Mouse (Mus musculus) megakaryocyte-erythroid progenitor cell, adult 5-6 weeks (primary cell): ENCODE data around the gene Hexim2. TPM values are rescaled to one million over a fixed set of nuclear protein-coding genes. Genes with fewer than 3 reads are reported as not detected.

Source experiments
- ATAC-seq: replicated peaks from 2 replicates; pipeline ENCODE4 v1.8.0; 2016; ENCODE audit warnings: mild to moderate bottlenecking, inconsistent platforms; ENCODE audit not compliant: severe bottlenecking, poor library complexity, low FRiP score, low TSS enrichment
- total RNA-seq, 2 experiments: library from RNA; stranded (forward) in 1 of 2; stranded (reverse) in 1 of 2; fragments of 200-1000, 215-1000 nt in 1 of 2; fragments of >200 nt in 1 of 2; fragmentation: Nextera tagmentation in 1 of 2; gene quantifications; 2 replicates each; pipeline ENCODE4 v1.2.3; 2014 to 2017

Gene Hexim2
- total RNA-seq, 2 experiments from 2014 or later = 4.1 to 7.8 TPM

GRCm38 (mm10) chr11:103136039-103136577, 3.9 kb downstream of the Hexim2 start:
- peak; percentile 26; the same call in 1 of the 2 replicates for ATAC-seq

DNA sequence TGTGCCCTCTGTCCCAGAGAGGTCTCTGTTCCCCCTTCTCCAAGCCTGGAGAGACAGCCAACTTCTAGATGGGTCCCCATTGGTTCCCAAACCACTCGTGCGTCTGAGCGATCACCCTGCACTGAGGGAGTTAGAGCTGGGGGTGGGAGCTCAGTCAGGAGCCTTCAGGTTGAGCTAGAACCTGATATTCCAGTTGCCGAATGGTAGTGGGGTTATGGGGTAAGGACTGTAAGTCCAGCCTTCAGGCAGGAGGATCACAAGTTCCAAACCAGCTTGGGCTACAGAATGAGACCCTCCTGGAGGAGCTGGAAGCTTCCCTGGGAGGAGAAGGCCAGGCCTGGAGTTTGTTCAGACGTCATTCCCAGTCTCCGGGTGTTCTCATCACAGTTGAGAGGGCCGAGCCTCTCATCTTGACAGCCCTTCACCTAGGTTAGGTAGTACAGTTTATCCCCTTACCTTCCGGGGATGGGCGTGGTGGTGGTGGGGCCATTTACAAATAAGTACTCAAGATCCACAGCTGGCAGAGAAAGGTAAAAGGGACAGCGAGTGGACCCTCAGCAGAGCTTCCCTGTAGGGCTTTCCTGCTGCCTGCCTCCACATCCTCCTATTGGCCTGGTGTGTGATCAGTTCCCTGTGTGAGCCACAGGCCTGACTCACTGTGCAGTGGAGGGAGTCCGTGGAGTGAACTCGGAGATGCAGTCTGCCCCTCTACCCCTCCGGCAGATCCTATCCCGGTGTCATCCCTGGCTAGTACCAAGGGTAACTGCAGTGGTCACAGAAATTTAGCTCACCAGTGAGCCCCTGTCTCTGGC, 7.9 kb downstream of the Hexim2 start:
- no peak for ATAC-seq

- ATAC-seq = no peak
These were observed 8.5 kb downstream of the Hexim2 start for GRCm38 (mm10) chr11:103140763-103141100.

DNA sequence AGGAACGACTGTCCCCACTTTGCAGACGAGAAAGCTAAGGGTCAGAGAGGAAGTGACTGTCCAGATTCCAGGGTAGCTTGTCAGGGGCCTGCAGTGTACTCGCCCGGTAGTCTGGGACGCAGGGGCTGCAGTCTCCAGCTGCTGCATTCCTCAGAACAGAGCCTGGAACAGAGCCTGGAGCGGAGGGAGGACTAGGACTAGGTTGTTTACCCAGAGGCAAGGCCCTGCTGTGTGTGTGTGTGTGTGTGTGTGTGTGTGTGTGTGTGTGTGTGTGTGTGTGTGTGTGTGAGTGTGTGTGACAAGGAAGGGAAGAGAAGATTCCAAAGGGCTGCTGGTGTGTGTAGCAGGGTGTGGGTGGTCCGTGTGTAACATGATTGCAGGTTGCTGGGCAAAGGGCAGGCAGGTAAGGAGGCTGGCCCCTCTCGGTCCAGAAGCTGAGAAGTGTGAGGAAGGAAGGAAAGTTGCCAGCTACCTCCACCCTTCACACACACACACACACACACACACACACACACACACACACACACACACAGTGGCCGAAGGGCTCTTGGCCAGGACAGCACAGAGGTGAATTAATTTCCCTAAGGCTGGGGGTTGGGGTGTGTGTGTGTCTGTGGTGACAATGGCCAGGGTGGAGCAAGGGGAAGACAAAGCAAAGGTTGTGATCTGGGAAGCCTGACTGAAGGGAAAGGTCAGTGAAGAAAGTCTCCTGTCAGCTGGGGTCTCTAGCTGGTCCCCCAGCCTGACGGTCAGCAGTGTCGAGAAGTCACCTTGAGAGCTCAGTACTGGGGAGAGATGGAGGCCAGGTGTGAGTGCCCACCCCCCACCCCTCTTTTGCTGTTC, 9.1 kb downstream of the Hexim2 start:
- no peak for ATAC-seq

GRCm38 (mm10) chr11:103141944-103142255, 9.7 kb downstream of the Hexim2 start:
- no peak for ATAC-seq

- ATAC-seq = peak; percentile 32
These were observed 10.4 kb downstream of the Hexim2 start for GRCm38 (mm10) chr11:103142441-103143182.

- ATAC-seq = no peak
These were observed 12.4 kb downstream of the Hexim2 start for GRCm38 (mm10) chr11:103144309-103145285.

DNA sequence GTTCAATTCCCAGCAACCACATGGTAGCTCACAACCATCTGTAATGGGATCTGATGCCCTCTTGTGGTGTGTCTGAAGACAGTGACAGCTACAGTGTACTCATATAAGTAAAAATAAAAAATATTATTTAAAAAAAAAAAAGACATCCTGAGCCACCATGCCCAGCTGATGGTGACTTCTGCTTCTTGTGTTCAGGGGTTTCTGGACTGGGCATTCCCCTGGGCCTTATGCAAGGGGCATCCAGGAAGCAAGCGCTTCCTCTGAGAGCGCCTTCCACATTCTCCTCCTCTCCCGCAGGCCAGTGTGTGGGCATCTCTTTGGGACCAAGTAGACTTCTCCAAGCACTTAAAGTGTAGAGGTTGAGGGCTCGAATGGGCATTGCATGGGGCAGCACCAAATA, 14.2 kb downstream of the Hexim2 start:
- ATAC-seq = no peak

GRCm38 (mm10) chr11:103147766-103148165, 15.5 kb downstream of the Hexim2 start:
- ATAC-seq = no peak

- no peak for ATAC-seq
These were observed 17.5 kb downstream of the Hexim2 start for GRCm38 (mm10) chr11:103149771-103150170.

GRCm38 (mm10) chr11:103158621-103159478, 26.6 kb downstream of the Hexim2 start:
- peak; percentile 87 for ATAC-seq

DNA sequence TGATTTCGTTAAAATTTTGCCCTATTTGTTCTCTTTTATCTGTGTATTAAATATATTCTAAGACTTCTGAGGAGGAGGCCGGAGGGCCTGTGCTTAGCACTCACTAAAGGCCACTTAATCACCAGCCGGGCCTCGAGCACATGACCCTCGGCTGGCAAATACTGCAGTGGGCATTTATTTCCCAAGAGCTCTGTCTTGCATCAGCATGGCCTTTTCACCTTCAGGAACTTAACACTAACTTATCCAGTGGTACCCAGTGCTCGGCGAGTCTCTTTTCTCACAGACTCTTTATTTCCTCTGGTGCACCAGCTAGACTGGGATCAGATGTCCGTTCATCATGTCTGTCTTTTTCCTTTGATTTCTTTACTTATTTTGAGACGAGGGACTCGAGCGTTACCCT, 28.5 kb downstream of the Hexim2 start:
- ATAC-seq = no peak

DNA sequence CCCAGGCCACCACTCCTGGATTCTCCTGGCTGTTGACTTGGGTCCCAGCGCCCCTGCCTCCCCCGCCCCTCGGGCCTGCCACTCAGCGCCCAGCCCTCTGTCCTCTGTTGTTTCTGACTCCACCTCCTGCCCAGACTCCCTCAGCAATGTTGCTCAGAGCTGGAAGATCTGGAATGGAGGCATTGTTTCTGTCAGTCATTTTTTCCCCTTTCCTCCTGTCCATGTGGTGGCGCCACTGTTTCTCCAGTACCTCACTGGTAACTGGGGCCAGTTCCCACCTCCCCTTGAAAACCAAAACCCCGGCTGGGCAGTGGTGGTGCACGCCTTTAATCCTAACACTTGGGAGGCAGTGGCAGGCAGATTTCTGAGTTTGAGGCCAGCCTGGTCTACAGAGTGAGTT, 29.2 kb downstream of the Hexim2 start:
- no peak for ATAC-seq

DNA sequence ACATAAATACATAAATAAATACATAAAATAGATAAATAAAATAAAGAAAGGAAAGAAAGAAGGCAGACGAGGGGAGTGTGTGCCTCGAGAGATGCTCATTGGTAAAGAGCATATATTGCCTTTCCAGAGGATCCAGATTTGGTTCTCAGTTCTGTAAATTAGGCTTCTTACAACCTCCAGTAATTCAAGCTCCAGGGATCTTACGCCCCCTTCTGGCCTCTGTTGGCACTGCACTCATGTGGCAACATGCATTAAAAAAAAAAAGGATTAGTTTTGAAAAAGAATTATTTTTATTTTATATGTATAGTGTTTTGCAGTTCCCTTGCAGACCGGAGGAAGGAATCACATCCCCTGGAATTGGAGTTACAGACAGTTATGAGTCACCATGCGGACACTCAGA, 29.9 kb downstream of the Hexim2 start:
- no peak for ATAC-seq

DNA sequence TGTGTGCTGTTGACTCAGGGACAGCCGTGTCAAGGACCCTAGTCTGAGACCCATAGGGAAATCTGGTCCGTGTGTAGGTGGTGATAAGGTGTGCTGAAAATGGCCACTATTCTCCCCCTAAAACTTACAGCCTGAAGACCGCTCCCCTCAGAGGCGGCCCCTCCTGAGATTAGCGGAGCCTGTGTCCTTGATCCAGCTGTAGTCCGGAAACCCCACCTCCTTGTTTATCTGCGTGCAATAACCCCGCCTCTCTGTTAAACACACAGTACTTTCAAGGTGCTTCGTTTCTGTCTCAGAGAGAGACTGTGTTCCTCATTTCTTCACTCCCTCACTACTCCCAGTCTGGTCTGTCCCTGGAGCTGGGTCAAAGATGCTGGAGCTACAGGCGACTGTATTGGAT, 32.2 kb downstream of the Hexim2 start:
- peak; percentile 71 for ATAC-seq

DNA sequence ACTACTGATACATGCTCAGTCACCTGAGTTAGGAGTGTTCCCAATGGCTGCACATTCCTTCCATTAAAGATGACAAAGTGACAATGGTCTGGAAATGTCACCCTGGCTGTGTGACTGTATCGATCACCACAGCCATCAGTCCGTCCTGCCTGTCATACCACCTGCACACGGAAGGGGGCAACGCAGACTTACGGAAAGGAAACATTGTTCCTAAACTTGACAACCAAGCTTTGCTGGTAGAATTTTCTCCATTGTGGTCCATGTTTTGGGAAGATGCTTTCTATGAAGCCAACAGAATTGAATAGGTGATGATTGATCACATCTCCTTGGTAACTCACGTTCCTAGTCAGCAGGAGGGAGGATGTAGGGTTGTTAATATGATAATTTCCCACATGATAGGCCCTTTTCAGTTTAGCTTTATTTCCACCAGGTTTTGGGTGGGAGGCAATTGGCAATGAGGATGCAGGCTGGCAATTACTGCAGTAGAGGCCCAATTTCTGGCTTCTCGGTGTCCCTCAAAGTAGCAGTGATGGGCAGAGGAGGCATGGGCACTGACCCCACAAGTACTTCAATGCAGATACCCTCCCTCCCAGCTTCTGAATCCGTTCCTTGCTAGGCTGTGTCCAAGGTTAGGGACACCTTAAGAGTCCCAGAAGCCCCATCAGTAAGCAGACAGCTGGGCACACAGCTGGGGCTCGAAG, 36.6 kb downstream of the Hexim2 start:
- peak; percentile 65; the same call in 1 of the 2 replicates for ATAC-seq

- no peak for ATAC-seq
These were observed 37.4 kb downstream of the Hexim2 start for GRCm38 (mm10) chr11:103169664-103170063.
